Mouse (Mus musculus) bone marrow, adult 2 months (tissue): ENCODE measurements around the gene Nosip. TPM values are rescaled to one million over a fixed set of nuclear protein-coding genes. Genes with fewer than 3 reads are reported as not detected.
A peak's percentile ranks its signal among the peaks of the same experiment; 100 is the strongest.
"Not testable (repeated sequence)": the region's sequence is repeated elsewhere in the genome, so short reads cannot be mapped to it uniquely, and the experiment has no call there.

ENCODE experiments used
- H3K27ac ChIP-seq: fragments of 200-500 bp; 2 replicates; pipeline ENCODE4 v1.5.1; 2012; ENCODE audit warnings: low read depth, mild to moderate bottlenecking, control low read depth, inconsistent platforms, low read length; ENCODE audit not compliant: control insufficient read depth, poor library complexity, insufficient read depth
- H3K4me1 ChIP-seq: fragments of 200-500 bp; 2 replicates; pipeline ENCODE4 v1.6.1; 2011; ENCODE audit warnings: low read length; ENCODE audit not compliant: control insufficient read depth, insufficient read depth
- H3K4me3 ChIP-seq: fragments of 200-500 bp; replicated peaks from 2 replicates; pipeline ENCODE3; 2011; ENCODE audit warnings: mild to moderate bottlenecking, low read depth, low read length, control low read depth; ENCODE audit not compliant: control insufficient read depth
- CTCF ChIP-seq: fragments of 200-500 bp; IDR thresholded peaks from 2 replicates; pipeline ENCODE4 v1.5.1; 2011; ENCODE audit warnings: low read length, control low read depth; ENCODE audit not compliant: control insufficient read depth, insufficient read depth
- POLR2A ChIP-seq: fragments of 200-500 bp; IDR thresholded peaks from 2 replicates; pipeline ENCODE4 v1.6.1; 2011; ENCODE audit warnings: low read depth, mild to moderate bottlenecking, control low read depth, low read length, borderline replicate concordance; ENCODE audit not compliant: control insufficient read depth
- WGBS: fragments of 180-500 bp; shearing (Covaris S2); methylation state at CpG from one replicate; pipeline ENCODE4 v1.1.7; 2018; 5-methylcytosine and 5-hydroxymethylcytosine counted together
- polyA plus RNA-seq: library from polyadenylated mRNA; stranded (reverse); fragments of >200 nt; gene quantifications from 2 replicates; pipeline ENCODE4 v1.2.4, GENCODE M21; 2011; ENCODE audit warnings: low replicate concordance; ENCODE audit not compliant: missing spikeins, insufficient read depth, insufficient read length

Gene Nosip
- polyA plus RNA-seq, 1 experiment, result 44.8 TPM

DNA sequence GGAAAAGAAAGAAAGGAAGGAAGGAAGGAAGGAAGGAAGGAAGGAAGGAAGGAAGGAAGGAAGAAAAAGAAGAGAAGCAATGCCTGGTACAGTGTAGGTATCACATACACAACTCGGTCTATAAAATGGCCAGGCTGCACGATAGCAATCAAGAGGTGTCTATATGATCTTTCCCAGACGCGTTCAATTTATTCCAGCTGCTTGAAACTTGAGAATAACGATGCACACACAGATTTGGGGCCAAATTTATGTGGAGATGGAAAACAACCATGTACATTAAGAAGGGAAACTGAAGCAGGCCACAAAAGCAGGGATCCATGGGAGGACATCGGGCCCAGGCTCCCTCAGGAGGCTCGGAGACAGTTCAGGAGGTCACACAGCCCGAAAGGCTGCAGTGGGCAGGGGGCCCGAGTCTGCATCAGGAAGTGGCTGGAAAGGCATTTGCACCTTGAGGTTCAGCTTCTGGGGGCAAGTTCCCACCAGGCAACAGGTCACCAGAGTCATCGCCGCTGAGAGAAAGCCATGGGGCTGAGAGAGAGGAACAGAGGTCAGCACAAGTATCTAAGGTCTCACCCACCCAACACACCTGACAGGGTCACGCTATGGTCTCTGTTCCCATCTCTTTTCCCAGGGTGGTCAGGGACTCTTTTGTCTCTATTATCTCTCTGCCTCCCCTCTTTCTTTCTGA, 30.7 kb downstream of the Nosip start:
- no peak for TF ChIP-seq CTCF
- no peak for TF ChIP-seq POLR2A
- Histone ChIP-seq H3K4me1 (no peaks in the 10 kb centered on the region), H3K4me3 (no peak overlapping the region), H3K27ac (no peak overlapping the region)
- WGBS, result 70% methylated on average over 12 of the region's 12 CpGs

DNA sequence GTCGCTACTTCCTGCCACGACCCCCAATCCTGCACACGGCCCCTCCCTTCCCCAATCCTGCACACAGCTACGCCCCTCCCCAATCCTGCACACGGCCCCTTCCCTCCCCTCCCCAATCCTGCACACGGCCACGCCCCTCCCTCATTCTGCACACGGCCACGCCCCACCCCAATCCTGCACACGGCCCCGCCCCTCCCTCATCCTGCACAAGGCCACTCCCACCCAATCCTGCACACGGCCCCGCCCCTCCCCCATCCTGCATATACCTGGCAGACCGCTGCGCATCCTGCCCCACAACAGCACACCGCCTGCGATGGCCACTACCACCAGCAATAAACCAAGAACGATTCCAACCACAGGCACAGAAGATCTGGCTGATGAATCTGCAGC, 31.3 kb downstream of the Nosip start:
- TF ChIP-seq CTCF, result no peak
- no peak for TF ChIP-seq POLR2A
- Histone ChIP-seq H3K4me3 (no peak overlapping the region), H3K4me1 (no peaks in the 10 kb centered on the region), H3K27ac (no peak overlapping the region)
- WGBS, result 51% methylated on average over 18 of the region's 18 CpGs

DNA sequence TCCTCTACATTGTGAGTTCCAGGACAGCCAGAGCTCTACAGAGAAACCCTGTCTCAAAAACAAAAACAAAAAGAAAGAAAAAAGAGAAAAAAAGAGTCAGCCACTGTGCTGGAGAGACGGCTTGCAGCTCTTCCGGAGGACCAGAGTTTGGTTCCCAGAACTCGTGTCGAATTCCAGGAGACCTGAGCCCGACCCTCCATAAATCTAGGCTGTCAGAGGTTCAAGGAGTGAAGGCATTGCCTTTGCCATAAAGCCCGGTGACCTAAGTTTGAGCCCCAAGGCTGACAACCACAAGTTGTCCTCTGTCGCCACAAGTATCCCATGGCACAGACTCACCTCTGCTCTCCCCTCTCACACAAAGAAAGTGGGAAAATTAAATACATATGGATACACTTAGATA, 31.9 kb downstream of the Nosip start:
- TF ChIP-seq CTCF, result no peak
- TF ChIP-seq POLR2A, result no peak
- no peak overlapping the region for H3K4me3 ChIP-seq
- no peak overlapping the region for H3K27ac ChIP-seq
- no peaks in the 10 kb centered on the region for H3K4me1 ChIP-seq
- 72% methylated on average over 7 of the region's 7 CpGs for WGBS

DNA sequence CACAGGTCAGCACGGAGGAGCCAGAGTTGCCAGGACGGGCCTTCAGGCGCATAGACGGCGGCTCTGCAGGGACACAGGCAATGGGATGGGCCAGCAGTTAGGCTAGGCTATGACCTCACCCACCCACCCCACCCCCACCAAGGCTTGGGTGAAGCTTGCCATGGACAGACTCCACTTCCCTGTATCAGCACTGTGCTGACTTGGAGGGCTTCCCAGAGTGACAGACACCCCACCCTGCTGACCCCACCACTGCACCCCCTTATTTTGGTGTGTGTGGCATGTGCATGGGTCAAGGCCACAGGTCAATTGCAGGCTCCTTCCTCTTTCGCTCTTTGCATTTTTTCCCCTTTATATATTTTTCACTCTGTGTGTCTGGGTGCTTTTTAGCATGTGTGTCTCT, 33.1 kb downstream of the Nosip start:
- Histone ChIP-seq H3K4me3 (no peak overlapping the region), H3K27ac (no peak overlapping the region), H3K4me1 (no peaks in the 10 kb centered on the region)
- 70% methylated on average over 6 of the region's 6 CpGs for WGBS
- TF ChIP-seq CTCF, result no peak
- no peak for TF ChIP-seq POLR2A

DNA sequence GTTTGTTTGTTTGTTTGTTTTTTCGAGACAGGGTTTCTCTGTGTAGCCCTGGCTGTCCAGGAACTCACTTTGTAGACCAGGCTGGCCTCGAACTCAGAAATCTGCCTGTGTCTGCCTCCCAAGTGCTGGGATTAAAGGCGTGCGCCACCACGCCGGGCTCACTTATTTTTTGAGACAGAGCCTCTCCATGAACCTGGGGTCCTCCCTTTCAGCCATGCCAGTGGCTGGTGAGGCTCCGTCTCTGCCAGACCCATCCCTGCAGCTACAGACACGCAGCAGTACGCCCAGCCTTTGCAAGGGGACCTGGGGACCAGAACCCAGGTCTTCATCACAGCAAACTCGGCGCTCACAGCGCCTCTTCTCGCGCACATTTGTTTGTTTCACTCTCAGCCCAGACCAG, 33.7 kb downstream of the Nosip start:
- H3K4me3 ChIP-seq, H3K4me1 ChIP-seq, H3K27ac ChIP-seq: not testable (repeated sequence)
- 88% methylated on average over 14 of the region's 14 CpGs for WGBS

DNA sequence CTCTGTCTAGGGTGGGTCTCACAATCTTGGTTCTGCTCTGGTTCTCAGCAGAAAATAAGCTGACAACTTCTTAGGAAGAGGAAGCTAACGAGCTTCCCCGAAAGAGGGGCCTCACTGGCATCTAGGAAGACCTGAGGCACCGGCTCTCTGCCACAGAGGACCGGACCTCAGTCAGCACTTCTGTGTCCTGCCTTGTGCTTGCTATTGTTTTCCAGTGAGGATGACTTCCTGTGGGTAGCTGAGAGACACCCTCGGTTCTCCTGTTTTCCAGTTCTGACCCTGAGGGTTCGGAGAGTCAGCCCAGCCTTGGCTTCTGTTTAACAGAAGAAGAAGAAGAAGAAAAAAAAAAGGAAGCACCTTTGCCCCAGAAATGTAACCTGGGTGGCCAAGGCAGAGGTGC, 35.2 kb downstream of the Nosip start:
- Histone ChIP-seq H3K4me1 (no peaks in the 10 kb centered on the region), H3K4me3 (no peak overlapping the region), H3K27ac (no peak overlapping the region)
- WGBS, result 7% methylated on average over 6 of the region's 6 CpGs
- TF ChIP-seq CTCF (no peak), POLR2A (no peak)

DNA sequence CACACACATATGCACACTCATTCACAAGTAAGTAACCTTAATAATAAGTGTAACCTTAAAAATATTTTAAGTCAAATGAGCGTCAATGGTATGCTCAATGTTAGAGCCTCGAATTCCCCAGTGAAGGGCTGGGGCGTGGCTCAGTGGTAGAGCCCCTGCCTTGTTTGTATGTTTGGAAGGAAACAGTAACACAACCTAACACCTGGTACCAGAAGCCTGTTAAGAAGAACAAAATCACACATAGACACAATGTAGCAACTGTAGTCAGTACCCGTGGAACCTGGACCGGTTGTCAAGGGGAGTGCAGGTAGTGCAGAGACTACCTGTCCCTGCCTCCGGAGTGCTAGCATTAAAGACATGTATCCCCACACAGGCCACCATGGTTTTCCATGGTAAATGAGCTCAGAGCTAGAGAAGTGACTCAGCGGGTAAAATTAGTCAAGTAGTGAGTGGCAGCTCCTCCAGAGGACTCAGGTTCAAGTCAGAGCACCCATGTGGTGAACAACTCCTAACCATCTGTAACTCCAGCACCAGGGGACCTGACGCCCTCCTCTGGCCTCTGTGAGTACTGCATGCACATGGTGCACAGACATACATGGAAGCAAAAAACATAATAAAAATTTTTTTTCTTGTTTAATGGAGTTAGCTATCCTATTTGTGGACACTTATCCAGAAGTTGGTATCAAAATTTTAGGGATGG, 36.5 kb downstream of the Nosip start:
- Histone ChIP-seq H3K4me1 (no peaks in the 10 kb centered on the region), H3K4me3 (no peak overlapping the region), H3K27ac (no peak overlapping the region)
- 83% methylated on average over 8 of the region's 8 CpGs for WGBS
- TF ChIP-seq POLR2A (no peak), CTCF (peak; percentile 38)

DNA sequence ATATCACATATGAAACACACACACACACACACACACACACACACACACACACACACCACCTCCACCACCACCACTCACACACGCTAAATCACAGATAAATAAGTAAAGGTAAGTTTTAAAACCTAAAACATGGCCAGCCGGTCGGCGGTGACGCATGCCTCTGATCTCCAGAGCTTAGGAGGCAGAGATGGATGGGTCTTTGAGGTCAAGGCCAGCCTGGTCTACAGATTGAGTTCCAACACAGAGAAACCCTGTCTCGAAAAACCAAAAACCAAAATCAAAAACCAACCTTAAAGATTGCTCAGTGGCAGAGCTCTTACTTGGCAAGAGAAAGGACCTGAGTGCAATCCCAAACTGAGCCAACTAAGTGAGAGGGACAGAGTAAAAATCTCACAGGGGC, 37.8 kb downstream of the Nosip start:
- TF ChIP-seq POLR2A (no peak), CTCF (no peak)
- Histone ChIP-seq H3K4me3 (no peak overlapping the region), H3K4me1 (no peaks in the 10 kb centered on the region), H3K27ac (no peak overlapping the region)
- 88% methylated on average over 6 of the region's 6 CpGs for WGBS

DNA sequence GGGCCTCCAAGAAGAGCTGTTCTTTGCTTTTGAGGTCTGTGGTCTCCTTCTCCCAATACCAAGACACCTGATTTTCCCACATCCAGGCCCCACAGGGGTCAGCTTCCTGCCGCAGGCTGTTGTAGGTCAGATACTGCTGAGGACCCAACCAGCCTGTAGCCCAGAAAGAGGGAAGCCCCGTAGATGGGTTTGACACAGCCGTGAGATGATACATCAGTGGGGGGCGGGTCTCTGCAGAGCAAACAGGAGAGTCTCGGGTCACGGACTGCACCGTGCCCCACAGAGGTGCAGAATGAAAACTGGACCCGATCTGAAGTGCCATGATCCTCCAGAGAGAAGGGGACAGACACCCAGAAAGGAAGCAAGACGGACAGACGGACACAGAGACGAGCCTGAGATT, 40.2 kb downstream of the Nosip start:
- no peak for TF ChIP-seq CTCF
- no peak for TF ChIP-seq POLR2A
- H3K4me3 ChIP-seq, result no peak overlapping the region
- H3K27ac ChIP-seq, result no peak overlapping the region
- WGBS, result 69% methylated on average over 11 of the region's 11 CpGs
- H3K4me1 ChIP-seq, result no peaks in the 10 kb centered on the region
